Comparison of ENCODE assay signal across 23 mouse cellular contexts in genomic region chr15:82325382-82325781, GRCm38 (mm10). TPM values are rescaled to one million over a fixed set of nuclear protein-coding genes. Genes with fewer than 3 reads are reported as not detected.
DNase-seq lines count a peak whose midpoint lies in the region; ATAC-seq and TF ChIP-seq lines count a peak whose summit lies in the region.
"Had no signal": no experiment of that assay in that cellular context is flagged by ENCODE, and none has a peak within 500 bp of the region (broad histone marks: within the 10 kb centered on the region; RNA-seq: fewer than 3 reads in every experiment).

No protein-coding gene starts in this region.

- no peak overlapping the region for H3K4me2 ChIP-seq in limb, embryonic 15.5 days
- H3K4me2 ChIP-seq: embryonic facial prominence, embryonic 13.5 days; forebrain, embryonic 12.5 days; heart, embryonic 12.5 days; hindbrain, embryonic 15.5 days had no signal

- no peaks in the 10 kb centered on the region for H3K9me3 ChIP-seq in limb, embryonic 15.5 days
- H3K9me3 ChIP-seq in limb, embryonic 10.5 days (replicated peaks), result no peaks in the 10 kb centered on the region
- no peaks in the 10 kb centered on the region for H3K9me3 ChIP-seq in MEL (replicated peaks; ENCODE audit: insufficient read depth, low read length)
- H3K9me3 ChIP-seq: embryonic facial prominence, embryonic 13.5 days; forebrain, embryonic 12.5 days; heart, embryonic 12.5 days; hindbrain, embryonic 15.5 days had no signal

- H3K79me2 ChIP-seq in MEL (ENCODE audit: control insufficient read depth, insufficient read depth, low read length, poor library complexity), result no peaks in the 10 kb centered on the region

- no peaks in the 10 kb centered on the region for H3K27me3 ChIP-seq in limb, embryonic 15.5 days
- no peaks in the 10 kb centered on the region for H3K27me3 ChIP-seq in limb, embryonic 10.5 days (ENCODE audit: low read depth, poor library complexity, severe bottlenecking)
- H3K27me3 ChIP-seq in MEL (ENCODE audit: control insufficient read depth in 1 of 2, insufficient read depth in 2 of 2, low read length in 2 of 2), result no peaks in the 10 kb centered on the region
- H3K27me3 ChIP-seq: embryonic facial prominence, embryonic 13.5 days; forebrain, embryonic 12.5 days; hindbrain, embryonic 15.5 days had no signal

- no peak overlapping the region for H3K4me3 ChIP-seq in limb, embryonic 15.5 days
- no peak overlapping the region for H3K4me3 ChIP-seq in limb, embryonic 10.5 days
- H3K4me3 ChIP-seq in MEL (ENCODE audit: control insufficient read depth in 1 of 2, insufficient read depth in 1 of 2, low read depth in 2 of 2, low read length in 2 of 2), result no peak overlapping the region
- H3K4me3 ChIP-seq: embryonic facial prominence, embryonic 13.5 days; forebrain, embryonic 12.5 days; heart, embryonic 12.5 days; hindbrain, embryonic 15.5 days had no signal

- TF ChIP-seq POLR2A in MEL (IDR thresholded peaks at IDR 0.05; ENCODE audit: control insufficient read depth in 1 of 2, insufficient read depth in 1 of 2, low read depth in 1 of 2, low read length in 2 of 2, poor library complexity in 1 of 2), result no peak

- no peak for TF ChIP-seq RAD21 in MEL (IDR thresholded peaks at IDR 0.05; ENCODE audit: low read depth, low read length)

- no peak for TF ChIP-seq EP300 in MEL (IDR thresholded peaks at IDR 0.05; ENCODE audit: low read depth in 1 of 2, low read length in 2 of 2)

- no peak for ATAC-seq in limb, embryonic 15.5 days (ENCODE audit: insufficient number of reproducible peaks, low FRiP score, low TSS enrichment, low read depth)
- ATAC-seq in monocyte, adult 5-6 weeks (replicated peaks; ENCODE audit: insufficient number of reproducible peaks, low FRiP score, low TSS enrichment, poor library complexity, severe bottlenecking), result peak; percentile 71
- ATAC-seq: forebrain, postnatal 0 days had no signal

- DNase-seq in limb, embryonic 10.5 days (ENCODE audit: low spot score), result no peak
- DNase-seq in MEL (ENCODE audit: low read depth, low spot score), result peak; percentile 18
- peak; percentile 34 for DNase-seq in induced T-regulatory cell, adult 2 months (ENCODE audit: low read depth)
- DNase-seq in urinary bladder, postnatal 10 days (ENCODE audit: low spot score), result no peak
- no peak for DNase-seq in kidney, postnatal 25 days
- DNase-seq in embryo, embryonic 11 days, result no peak
- DNase-seq: adrenal gland, postnatal 10 days; cerebellum, adult 11 months; cerebellum, adult 8-10 months; cerebellum, postnatal 14 days; forebrain, postnatal 0 days; gastrocnemius, postnatal 14 days had no signal

- no peak for TF ChIP-seq CTCF in MEL (IDR thresholded peaks at IDR 0.05 in 2 of 3, conservative IDR thresholded peaks at IDR 0.05 in 1 of 3; ENCODE audit: control insufficient read depth in 1 of 3, insufficient read depth in 1 of 3, low read depth in 2 of 3, low read length in 3 of 3, poor library complexity in 1 of 3, severe bottlenecking in 1 of 3)

- H3K4me1 ChIP-seq in limb, embryonic 15.5 days, result no peaks in the 10 kb centered on the region
- 0 out of 2 replicates have a peak, but pooled peaks cover 3% of the 10 kb centered on the region for H3K4me1 ChIP-seq in limb, embryonic 10.5 days
- H3K4me1 ChIP-seq in MEL (ENCODE audit: control insufficient read depth in 1 of 2, insufficient read depth in 2 of 2, low read length in 2 of 2), result no peaks in the 10 kb centered on the region
- H3K4me1 ChIP-seq: forebrain, embryonic 12.5 days; heart, embryonic 12.5 days; hindbrain, embryonic 15.5 days had no signal

- 40% methylated on average over 2 of the region's 2 CpGs for WGBS in limb, embryonic 15.5 days
- 78% methylated on average over 2 of the region's 2 CpGs for WGBS in limb, embryonic 10.5 days

- peak overlapping the region; percentile 5; the same call in 1 of the 2 replicates for H3K27ac ChIP-seq in limb, embryonic 15.5 days
- H3K27ac ChIP-seq in limb, embryonic 10.5 days, result no peak overlapping the region
- no peak overlapping the region for H3K27ac ChIP-seq in MEL (ENCODE audit: control insufficient read depth, low read depth, low read length)
- H3K27ac ChIP-seq: embryonic facial prominence, embryonic 13.5 days; forebrain, embryonic 12.5 days; hindbrain, embryonic 15.5 days had no signal

- peaks cover 9% of the 10 kb centered on the region; the same call in 1 of the 2 replicates for H3K36me3 ChIP-seq in limb, embryonic 15.5 days
- H3K36me3 ChIP-seq in limb, embryonic 10.5 days, result peaks cover 14% of the 10 kb centered on the region
- H3K36me3 ChIP-seq in MEL (ENCODE audit: control insufficient read depth in 1 of 2, insufficient read depth in 2 of 2, low read length in 2 of 2), result no peaks in the 10 kb centered on the region
- H3K36me3 ChIP-seq: hindbrain, embryonic 15.5 days had no signal

- H3K9ac ChIP-seq in limb, embryonic 15.5 days, result no peak overlapping the region
- no peak overlapping the region for H3K9ac ChIP-seq in MEL (ENCODE audit: control insufficient read depth, low read depth, low read length, poor library complexity, severe bottlenecking)
- H3K9ac ChIP-seq: embryonic facial prominence, embryonic 13.5 days; forebrain, embryonic 12.5 days; forebrain, postnatal 0 days; heart, embryonic 12.5 days; hindbrain, embryonic 15.5 days had no signal

TF ChIP-seq in MEL, 35 proteins besides CTCF, POLR2A, EP300 and RAD21:
- TF ChIP-seq GATA1 (IDR thresholded peaks at IDR 0.05; ENCODE audit: low read depth, low read length), result no peak
- TF ChIP-seq KAT2A (conservative IDR thresholded peaks at IDR 0.05; ENCODE audit: low read depth, low read length), result no peak
- no peak for TF ChIP-seq RCOR1 (IDR thresholded peaks at IDR 0.05; ENCODE audit: low read depth, low read length)
- TF ChIP-seq MAZ (IDR thresholded peaks at IDR 0.05; ENCODE audit: low read depth, low read length), result no peak
- no peak for TF ChIP-seq MYB (IDR thresholded peaks at IDR 0.05; ENCODE audit: low read depth, low read length)
- TF ChIP-seq TCF12 (IDR thresholded peaks at IDR 0.05; ENCODE audit: low read depth, low read length), result no peak
- no peak for TF ChIP-seq ELF1 (IDR thresholded peaks at IDR 0.05; ENCODE audit: low read depth, low read length)
- TF ChIP-seq ZNF384 (IDR thresholded peaks at IDR 0.05; ENCODE audit: low read depth, low read length), result no peak
- no peak for TF ChIP-seq ZKSCAN1 (IDR thresholded peaks at IDR 0.05; ENCODE audit: low read depth, low read length)
- TF ChIP-seq ZC3H11A (IDR thresholded peaks at IDR 0.05; ENCODE audit: low read depth, low read length), result no peak
- TF ChIP-seq USF1 (IDR thresholded peaks at IDR 0.05; ENCODE audit: low read depth, low read length), result no peak
- TF ChIP-seq CHD1 (IDR thresholded peaks at IDR 0.05; ENCODE audit: low read depth, low read length), result no peak
- no peak for TF ChIP-seq ZMIZ1 (IDR thresholded peaks at IDR 0.05; ENCODE audit: low read depth, low read length)
- no peak for TF ChIP-seq SIN3A (IDR thresholded peaks at IDR 0.05; ENCODE audit: low read length)
- TF ChIP-seq MEF2A (IDR thresholded peaks at IDR 0.05; ENCODE audit: extremely low read depth, insufficient replicate concordance, low read depth, low read length, poor library complexity, severe bottlenecking), result no peak
- no peak for TF ChIP-seq NELFE (IDR thresholded peaks at IDR 0.05; ENCODE audit: low read depth, low read length)
- no peak for TF ChIP-seq MXI1 (IDR thresholded peaks at IDR 0.05; ENCODE audit: low read depth, low read length)
- TF ChIP-seq ETS1 (IDR thresholded peaks at IDR 0.05; ENCODE audit: low read depth, low read length), result no peak

RNA-seq across cellular contexts. Expression of gene Naga, which starts 13.3 kb away (rescaled TPM):
- 56.6 and 62.5 TPM in 2 replicates for polyA plus RNA-seq in limb, embryonic 15.5 days (2015; fragmentation: Nextera tagmentation; extraction: Ambion mirVana)
- 19.0 and 29.2 TPM in 2 replicates for polyA plus RNA-seq in limb, embryonic 10.5 days (2016; fragmentation: Nextera tagmentation; extraction: Ambion mirVana)
- 23.9 and 26.4 TPM in 2 replicates for total RNA-seq in MEL (2012; rRNA removed)
- 10 to 100 TPM in 1 of 2 experiments, not detected in 1; 59.5 TPM for polyA plus RNA-seq in MEL (2012; ENCODE audit: insufficient read depth in 1 of 2, insufficient read length in 2 of 2, low read depth in 1 of 2, low replicate concordance in 2 of 2, missing spikeins in 1 of 2)
- total RNA-seq in monocyte, adult 5-6 weeks (2017), result 155 to 216 TPM (median 169 TPM) in 3 replicates

RNA-seq across cellular contexts. Expression of gene Pheta2, which starts 13.4 kb away (rescaled TPM):
- 22.9 and 25.0 TPM in 2 replicates for polyA plus RNA-seq in limb, embryonic 15.5 days (2015; fragmentation: Nextera tagmentation; extraction: Ambion mirVana)
- polyA plus RNA-seq in limb, embryonic 10.5 days (2016; fragmentation: Nextera tagmentation; extraction: Ambion mirVana), result 5.4 and 7.4 TPM in 2 replicates
- 25.1 and 34.9 TPM in 2 replicates for total RNA-seq in MEL (2012; rRNA removed)
- 10 to 100 TPM in 1 of 2 experiments, not detected in 1; 39.3 TPM for polyA plus RNA-seq in MEL (2012; ENCODE audit: insufficient read depth in 1 of 2, insufficient read length in 2 of 2, low read depth in 1 of 2, low replicate concordance in 2 of 2, missing spikeins in 1 of 2)
- 6.1 to 11.4 TPM (median 7.8 TPM) in 3 replicates for total RNA-seq in monocyte, adult 5-6 weeks (2017)

RNA-seq across cellular contexts. Expression of gene Smdt1, which starts 13.4 kb away (rescaled TPM):
- polyA plus RNA-seq in limb, embryonic 15.5 days (2015; fragmentation: Nextera tagmentation; extraction: Ambion mirVana), result 262 and 273 TPM in 2 replicates
- polyA plus RNA-seq in limb, embryonic 10.5 days (2016; fragmentation: Nextera tagmentation; extraction: Ambion mirVana), result 211 and 212 TPM in 2 replicates
- 111 and 132 TPM in 2 replicates for total RNA-seq in MEL (2012; rRNA removed)
- polyA plus RNA-seq in MEL (2012; ENCODE audit: insufficient read depth in 1 of 2, insufficient read length in 2 of 2, low read depth in 1 of 2, low replicate concordance in 2 of 2, missing spikeins in 1 of 2), result 100 to 1,000 TPM in 1 of 2 experiments, not detected in 1; 159 TPM
- 57.5 to 129 TPM (median 113 TPM) in 3 replicates for total RNA-seq in monocyte, adult 5-6 weeks (2017)

RNA-seq across cellular contexts. Expression of gene Wbp2nl, which starts 26.6 kb away (rescaled TPM):
- 0.10 and 0.12 TPM in 2 replicates for polyA plus RNA-seq in limb, embryonic 15.5 days (2015; fragmentation: Nextera tagmentation; extraction: Ambion mirVana)
- polyA plus RNA-seq in limb, embryonic 10.5 days (2016; fragmentation: Nextera tagmentation; extraction: Ambion mirVana), result 0.16 and 0.38 TPM in 2 replicates
- not detected in 2 replicates for total RNA-seq in MEL (2012; rRNA removed)
- not detected for polyA plus RNA-seq in MEL (2012; ENCODE audit: insufficient read depth in 1 of 2, insufficient read length in 2 of 2, low read depth in 1 of 2, low replicate concordance in 2 of 2, missing spikeins in 1 of 2)
- total RNA-seq in monocyte, adult 5-6 weeks (2017), result not detected in 3 replicates
- total RNA-seq: gastrocnemius, adult 18-20 months; gastrocnemius, postnatal 14 days; heart, adult 8-10 months; heart, postnatal 25 days had no signal
- polyA plus RNA-seq: cortical plate, adult 2 months; embryonic facial prominence, embryonic 13.5 days; G1E had no signal

RNA-seq across cellular contexts. Expression of gene Ndufa6, which starts 28.7 kb away (rescaled TPM):
- 261 and 281 TPM in 2 replicates for polyA plus RNA-seq in limb, embryonic 15.5 days (2015; fragmentation: Nextera tagmentation; extraction: Ambion mirVana)
- 243 and 262 TPM in 2 replicates for polyA plus RNA-seq in limb, embryonic 10.5 days (2016; fragmentation: Nextera tagmentation; extraction: Ambion mirVana)
- 377 and 417 TPM in 2 replicates for total RNA-seq in MEL (2012; rRNA removed)
- 100 to 1,000 TPM in 1 of 2 experiments, not detected in 1; 235 TPM for polyA plus RNA-seq in MEL (2012; ENCODE audit: insufficient read depth in 1 of 2, insufficient read length in 2 of 2, low read depth in 1 of 2, low replicate concordance in 2 of 2, missing spikeins in 1 of 2)
- 139 to 263 TPM (median 256 TPM) in 3 replicates for total RNA-seq in monocyte, adult 5-6 weeks (2017)

Comparison
In these comparisons a context has a peak if more than half of its experiments do, and no peak if none do; other contexts are left out.
1. DNase-seq: peak in MEL (single experiment) and induced T-regulatory cell, adult 2 months (single experiment); none in limb, embryonic 10.5 days (single experiment), urinary bladder, postnatal 10 days (single experiment), kidney, postnatal 25 days (0 of 2) and embryo, embryonic 11 days (single experiment).